Mouse (Mus musculus) cortical plate, adult 2 months (tissue): ENCODE data around the gene Suclg2.

Source experiments
- CTCF ChIP-seq: fragments of 200-500 bp; IDR thresholded peaks from 2 replicates; pipeline ENCODE4 v1.5.1; 2011; ENCODE audit warnings: mild to moderate bottlenecking, control low read depth, low read length; ENCODE audit not compliant: insufficient read depth; ENCODE audit errors: extremely low read depth
- POLR2A ChIP-seq: fragments of 200-500 bp; IDR thresholded peaks from 2 replicates; pipeline ENCODE4 v1.6.1; 2011; ENCODE audit warnings: mild to moderate bottlenecking, low read length, control low read depth; ENCODE audit not compliant: insufficient read depth; ENCODE audit errors: extremely low read depth

DNA sequence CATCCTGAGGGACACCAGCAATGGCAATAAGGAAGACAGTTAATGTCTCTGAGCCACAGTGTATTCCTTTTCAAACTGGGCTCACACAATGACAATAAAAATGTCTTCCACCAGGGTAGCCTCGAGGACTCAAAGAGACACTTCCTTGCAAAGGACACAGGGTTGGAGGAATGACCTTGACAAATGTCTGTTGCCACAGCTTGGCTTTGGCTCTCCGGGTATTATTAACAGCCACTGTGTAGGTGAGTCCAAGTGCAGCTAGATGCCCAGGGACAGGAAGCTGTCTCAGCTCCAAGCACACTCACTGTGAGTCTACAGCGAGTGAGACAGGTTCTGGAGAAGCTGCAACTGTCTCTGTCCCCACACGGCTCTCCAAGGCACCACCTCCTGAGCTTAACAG lies 14.0 kb downstream of the Suclg2 start:
- no peak for TF ChIP-seq CTCF
- no peak for TF ChIP-seq POLR2A
